Mouse (Mus musculus) adrenal gland, adult 8-10 months (tissue): ENCODE data around the gene Ero1l. TPM values are rescaled to one million over a fixed set of nuclear protein-coding genes. Genes with fewer than 3 reads are reported as not detected.

ENCODE experiments used
- DNase-seq: peaks from one replicate; pipeline ENCODE4 v3.0.0; 2022
- total RNA-seq, 4 experiments: library from RNA; stranded (reverse); gene quantifications; 2 replicates each; pipeline ENCODE4 v1.2.4; 2022

Gene Ero1l
- total RNA-seq, 4 experiments from 2014 or later: 52.1 to 60.2 (median 54.6) TPM

GRCm38 (mm10) chr14:45304389-45304788, 14.2 kb downstream of the Ero1l start:
- DNase-seq: no peak

- DNase-seq: no peak
These were observed 14.6 kb downstream of the Ero1l start for GRCm38 (mm10) chr14:45303939-45304338.

GRCm38 (mm10) chr14:45291608-45292007, 27.0 kb downstream of the Ero1l start:
- DNase-seq: no peak

GRCm38 (mm10) chr14:45282066-45282465, 36.5 kb downstream of the Ero1l start:
- DNase-seq: no peak

- no peak for DNase-seq
These were observed 42.8 kb downstream of the Ero1l start for GRCm38 (mm10) chr14:45275816-45276215.

GRCm38 (mm10) chr14:45263831-45264592, 54.6 kb downstream of the Ero1l start:
- no peak for DNase-seq

- DNase-seq: no peak
These were observed 67.0 kb downstream of the Ero1l start for GRCm38 (mm10) chr14:45251548-45252076.

GRCm38 (mm10) chr14:45241613-45242012, 77.0 kb downstream of the Ero1l start:
- no peak for DNase-seq

- no peak for DNase-seq
These were observed 79.5 kb downstream of the Ero1l start for GRCm38 (mm10) chr14:45239042-45239441.

Other genes with a start within 250 kb of the Ero1l start
- 1 to 10 TPM; 1.3 to 2.6 (median 1.7) TPM for gene Gpr137c, start 99.1 kb downstream of the Ero1l start, total RNA-seq
- gene Txndc16, start 98.4 kb downstream of the Ero1l start, total RNA-seq: 10 to 100 TPM; 20.9 to 37.6 (median 25.3) TPM
- 100 to 1,000 TPM; 101 to 144 (median 136) TPM for gene Psmc6, start 11.0 kb upstream of the Ero1l start, total RNA-seq
- gene Styx, start 32.3 kb upstream of the Ero1l start, total RNA-seq: 10 to 100 TPM; 20.7 to 25.4 (median 22.1) TPM
- gene Gnpnat1, start 86.1 kb upstream of the Ero1l start, total RNA-seq: 10 to 100 TPM; 26.6 to 37.7 (median 31.8) TPM
- 100 to 1,000 TPM in 2 of 4 experiments, 10 to 100 TPM in 2; 57.4 to 113 (median 98.9) TPM for gene Fermt2, start 211.3 kb upstream of the Ero1l start, total RNA-seq